Mouse (Mus musculus) liver, embryonic 14.5 days (tissue): ENCODE data around the gene Fxr2.

ENCODE experiments used
- CTCF ChIP-seq: IDR thresholded peaks from 2 replicates; pipeline ENCODE4 v1.5.1; 2016; ENCODE audit warnings: antibody characterized with exemption, low read depth, control low read depth
- EP300 ChIP-seq: IDR thresholded peaks from 2 replicates; pipeline ENCODE4 v1.6.1; 2016; ENCODE audit warnings: antibody characterized with exemption, low read depth

DNA sequence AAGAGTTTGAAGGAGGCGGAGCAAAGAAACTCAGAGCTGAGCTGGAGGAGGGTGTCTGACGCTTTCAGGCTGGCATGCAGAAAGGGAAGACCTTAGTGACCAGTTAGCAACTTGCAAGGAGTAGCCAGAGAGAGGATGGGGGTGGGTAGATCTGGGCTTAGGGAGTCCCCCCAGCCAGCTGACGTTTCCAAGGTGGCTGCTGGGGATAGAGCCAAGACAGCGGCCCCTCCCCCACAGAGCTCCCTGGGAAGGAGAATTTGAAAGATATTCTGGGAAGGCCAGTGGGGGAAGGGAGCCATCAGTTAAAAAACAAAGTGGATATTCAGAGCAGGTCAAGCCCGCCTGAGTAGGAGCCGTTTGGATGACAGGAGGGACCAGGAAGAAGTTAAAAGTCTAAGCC, 32.7 kb upstream of the Fxr2 start:
- no peak for TF ChIP-seq CTCF
- TF ChIP-seq EP300: no peak
